In genomic region chr1:91415311-91415710, GRCm38 (mm10) we compare ENCODE assay signal across 8 mouse cellular contexts. TPM values are rescaled to one million over a fixed set of nuclear protein-coding genes. Genes with fewer than 3 reads are reported as not detected.
DNase-seq lines count a peak whose midpoint lies in the region; ATAC-seq and TF ChIP-seq lines count a peak whose summit lies in the region.
"Had no signal": no experiment of that assay in that cellular context is flagged by ENCODE, and none has a peak within 500 bp of the region (broad histone marks: within the 10 kb centered on the region; RNA-seq: fewer than 3 reads in every experiment).

No protein-coding gene starts in this region.

- H3K4me1 ChIP-seq in liver, postnatal 0 days (ENCODE audit: insufficient read depth): peaks cover 31% of the 10 kb centered on the region
- peaks cover 50% of the 10 kb centered on the region for H3K4me1 ChIP-seq in forebrain, embryonic 13.5 days
- peaks cover 24% of the 10 kb centered on the region for H3K4me1 ChIP-seq in limb, embryonic 11.5 days (ENCODE audit: control insufficient read depth, insufficient read depth, low read length)
- H3K4me1 ChIP-seq in stomach, embryonic 15.5 days: peaks cover 30% of the 10 kb centered on the region

- 80% methylated on average over 5 of the region's 5 CpGs for WGBS in liver, postnatal 0 days (ENCODE audit: insufficient replicate concordance)
- WGBS in forebrain, embryonic 13.5 days: 46% methylated on average over 5 of the region's 5 CpGs
- WGBS in limb, embryonic 11.5 days: 74% methylated on average over 5 of the region's 5 CpGs
- WGBS in stomach, embryonic 15.5 days: 76% methylated on average over 5 of the region's 5 CpGs

- no peak overlapping the region for H3K4me2 ChIP-seq in liver, postnatal 0 days (ENCODE audit: low read depth, low read length)
- H3K4me2 ChIP-seq in forebrain, embryonic 13.5 days: peak overlapping the region; percentile 92
- no peak overlapping the region for H3K4me2 ChIP-seq in limb, embryonic 11.5 days (ENCODE audit: low read depth, severe bottlenecking)
- no peak overlapping the region; the same call in 1 of the 2 replicates for H3K4me2 ChIP-seq in stomach, embryonic 15.5 days

- no peaks in the 10 kb centered on the region for H3K27me3 ChIP-seq in liver, postnatal 0 days (ENCODE audit: insufficient read depth, low read length)
- H3K27me3 ChIP-seq in forebrain, embryonic 13.5 days: no peaks in the 10 kb centered on the region
- H3K27me3 ChIP-seq in limb, embryonic 11.5 days (ENCODE audit: control insufficient read depth, insufficient read depth, low read length): no peaks in the 10 kb centered on the region
- H3K27me3 ChIP-seq in stomach, embryonic 15.5 days (replicated peaks): no peaks in the 10 kb centered on the region

- no peak for DNase-seq in liver, postnatal 0 days
- DNase-seq in liver: no peak
- DNase-seq in limb, embryonic 11.5 days (ENCODE audit: low spot score): peak; percentile 41
- DNase-seq in layer of hippocampus, adult 18-20 months (ENCODE audit: low spot score in 2 of 2): no peak
- DNase-seq in right cerebral cortex, postnatal 10 days (ENCODE audit: low spot score in 2 of 2): no peak
- DNase-seq: thymus, adult 2 months had no signal

- TF ChIP-seq CTCF in liver, postnatal 0 days (IDR thresholded peaks at IDR 0.05; ENCODE audit: low read depth): no peak

- no peak overlapping the region for H3K4me3 ChIP-seq in liver, postnatal 0 days (ENCODE audit: low read depth, low read length)
- H3K4me3 ChIP-seq in forebrain, embryonic 13.5 days: no peak overlapping the region
- H3K4me3 ChIP-seq in limb, embryonic 11.5 days (ENCODE audit: low read depth, low read length): no peak overlapping the region
- no peak overlapping the region for H3K4me3 ChIP-seq in stomach, embryonic 15.5 days (replicated peaks)

- no peaks in the 10 kb centered on the region for H3K9me3 ChIP-seq in liver, postnatal 0 days (ENCODE audit: low read length)
- no peaks in the 10 kb centered on the region for H3K9me3 ChIP-seq in forebrain, embryonic 13.5 days (replicated peaks)
- no peaks in the 10 kb centered on the region for H3K9me3 ChIP-seq in limb, embryonic 11.5 days (ENCODE audit: control insufficient read depth, low read length)
- no peaks in the 10 kb centered on the region for H3K9me3 ChIP-seq in stomach, embryonic 15.5 days

- no peak for ATAC-seq in liver, postnatal 0 days
- no peak for ATAC-seq in forebrain, embryonic 13.5 days
- no peak for ATAC-seq in limb, embryonic 11.5 days (ENCODE audit: insufficient number of reproducible peaks, low FRiP score, low TSS enrichment, low read depth)
- ATAC-seq in stomach, embryonic 15.5 days (ENCODE audit: insufficient read depth, low FRiP score, low read depth): no peak

- H3K36me3 ChIP-seq in liver, postnatal 0 days (replicated peaks; ENCODE audit: insufficient read depth, low read length): peaks cover 15% of the 10 kb centered on the region
- peaks cover 26% of the 10 kb centered on the region for H3K36me3 ChIP-seq in forebrain, embryonic 13.5 days (ENCODE audit: poor library complexity, severe bottlenecking)
- peaks cover 2% of the 10 kb centered on the region; the same call in 1 of the 2 replicates for H3K36me3 ChIP-seq in limb, embryonic 11.5 days (ENCODE audit: control insufficient read depth, insufficient read depth, low read length)
- peaks cover 7% of the 10 kb centered on the region; the same call in 1 of the 2 replicates for H3K36me3 ChIP-seq in stomach, embryonic 15.5 days

- peak overlapping the region; percentile 93 for H3K27ac ChIP-seq in liver, postnatal 0 days (ENCODE audit: low read depth)
- peak overlapping the region; percentile 99 for H3K27ac ChIP-seq in forebrain, embryonic 13.5 days
- H3K27ac ChIP-seq in limb, embryonic 11.5 days (replicated peaks; ENCODE audit: low read depth, low read length): peak overlapping the region; percentile 95; the same call in 1 of the 2 replicates
- H3K27ac ChIP-seq in stomach, embryonic 15.5 days: peak overlapping the region; percentile 92; the same call in 1 of the 2 replicates

- TF ChIP-seq EP300 in liver, postnatal 0 days (IDR thresholded peaks at IDR 0.05; ENCODE audit: low read depth): no peak

- no peak overlapping the region for H3K9ac ChIP-seq in liver, postnatal 0 days (replicated peaks)
- 0 out of 2 replicates have a peak overlapping the region, but pooled peaks have one; percentile 95 for H3K9ac ChIP-seq in forebrain, embryonic 13.5 days
- H3K9ac ChIP-seq in limb, embryonic 11.5 days (ENCODE audit: low read length): peak overlapping the region; percentile 75
- H3K9ac ChIP-seq in stomach, embryonic 15.5 days: no peak overlapping the region

RNA-seq across cellular contexts. Expression of gene Hes6, which starts 1.5 kb away (rescaled TPM):
- 33.1 and 35.0 TPM in 2 replicates for polyA plus RNA-seq in liver, postnatal 0 days (2015; fragmentation: Nextera tagmentation; extraction: Ambion mirVana)
- 314 and 322 TPM in 2 replicates for polyA plus RNA-seq in forebrain, embryonic 13.5 days (2015; fragmentation: Nextera tagmentation; extraction: Ambion mirVana)
- 99.8 and 101 TPM in 2 replicates for polyA plus RNA-seq in limb, embryonic 11.5 days (2014; fragmentation: Nextera tagmentation; extraction: Ambion mirVana)
- polyA plus RNA-seq in stomach, embryonic 15.5 days (2015; fragmentation: Nextera tagmentation; extraction: Ambion mirVana): 82.9 and 89.5 TPM in 2 replicates
- total RNA-seq in layer of hippocampus, adult 18-20 months (2021): 10 to 100 TPM; 13.1 to 16.4 TPM

RNA-seq across cellular contexts. Expression of gene Ilkap, which starts 16.7 kb away (rescaled TPM):
- 40.3 and 42.8 TPM in 2 replicates for polyA plus RNA-seq in liver, postnatal 0 days (2015; fragmentation: Nextera tagmentation; extraction: Ambion mirVana)
- 162 and 181 TPM in 2 replicates for polyA plus RNA-seq in forebrain, embryonic 13.5 days (2015; fragmentation: Nextera tagmentation; extraction: Ambion mirVana)
- polyA plus RNA-seq in limb, embryonic 11.5 days (2014; fragmentation: Nextera tagmentation; extraction: Ambion mirVana): 178 and 189 TPM in 2 replicates
- 119 and 128 TPM in 2 replicates for polyA plus RNA-seq in stomach, embryonic 15.5 days (2015; fragmentation: Nextera tagmentation; extraction: Ambion mirVana)
- total RNA-seq in layer of hippocampus, adult 18-20 months (2021): 10 to 100 TPM; 62.3 to 63.0 TPM

RNA-seq across cellular contexts. Expression of gene Per2, which starts 43.8 kb away (rescaled TPM):
- polyA plus RNA-seq in liver, postnatal 0 days (2015; fragmentation: Nextera tagmentation; extraction: Ambion mirVana): 2.4 and 2.5 TPM in 2 replicates
- polyA plus RNA-seq in forebrain, embryonic 13.5 days (2015; fragmentation: Nextera tagmentation; extraction: Ambion mirVana): 2.6 and 3.8 TPM in 2 replicates
- 1.4 and 2.1 TPM in 2 replicates for polyA plus RNA-seq in limb, embryonic 11.5 days (2014; fragmentation: Nextera tagmentation; extraction: Ambion mirVana)
- 5.4 and 6.5 TPM in 2 replicates for polyA plus RNA-seq in stomach, embryonic 15.5 days (2015; fragmentation: Nextera tagmentation; extraction: Ambion mirVana)
- 10 to 100 TPM; 32.2 to 35.2 TPM for total RNA-seq in layer of hippocampus, adult 18-20 months (2021)

RNA-seq across cellular contexts. Expression of gene Erfe, which starts 49.1 kb away (rescaled TPM):
- polyA plus RNA-seq in liver, postnatal 0 days (2015; fragmentation: Nextera tagmentation; extraction: Ambion mirVana): 0.95 and 1.3 TPM in 2 replicates
- 0.54 and 0.67 TPM in 2 replicates for polyA plus RNA-seq in forebrain, embryonic 13.5 days (2015; fragmentation: Nextera tagmentation; extraction: Ambion mirVana)
- 1.1 and 1.5 TPM in 2 replicates for polyA plus RNA-seq in limb, embryonic 11.5 days (2014; fragmentation: Nextera tagmentation; extraction: Ambion mirVana)
- polyA plus RNA-seq in stomach, embryonic 15.5 days (2015; fragmentation: Nextera tagmentation; extraction: Ambion mirVana): 3.2 and 3.7 TPM in 2 replicates
- total RNA-seq in layer of hippocampus, adult 18-20 months (2021): not detected

Comparison
In these comparisons a context has a peak if more than half of its experiments do, and no peak if none do; other contexts are left out.
1. H3K9ac ChIP-seq: peak in forebrain, embryonic 13.5 days (single experiment) and limb, embryonic 11.5 days (single experiment); none in liver, postnatal 0 days (single experiment) and stomach, embryonic 15.5 days (single experiment).
2. Peak in every context shown above with its lines, with median percentiles within 50 percentile points of each other: H3K27ac ChIP-seq.